26 mouse cellular contexts compared by ENCODE assay signal in the genomic region with DNA sequence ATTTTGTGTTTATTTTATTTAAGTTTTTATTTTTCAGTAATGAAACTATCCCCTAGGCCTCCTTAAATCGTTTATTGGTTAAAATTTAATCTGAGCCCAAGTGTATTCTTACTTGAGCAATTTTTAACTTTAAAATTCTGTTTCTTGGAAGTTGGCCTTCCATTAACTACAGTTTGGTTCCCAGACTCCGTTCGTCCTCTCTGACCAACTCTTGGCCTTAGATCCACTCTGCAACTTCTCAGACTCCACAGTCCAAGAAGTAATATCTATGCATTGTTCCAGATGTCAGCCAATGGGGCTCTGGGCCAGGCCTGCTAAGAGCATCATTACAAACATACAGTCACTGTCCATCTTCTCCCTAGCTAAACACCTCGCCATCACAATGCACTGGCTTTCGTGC.
DNase-seq lines count a peak whose midpoint lies in the region; ATAC-seq and TF ChIP-seq lines count a peak whose summit lies in the region.
"Had no signal": no experiment of that assay in that cellular context is flagged by ENCODE, and none has a peak within 500 bp of the region (broad histone marks: within the 10 kb centered on the region; RNA-seq: fewer than 3 reads in every experiment).

No protein-coding gene starts in this region.

- H3K9ac ChIP-seq in kidney, embryonic 16.5 days (replicated peaks; ENCODE audit: low read length) = no peak overlapping the region
- no peak overlapping the region for H3K9ac ChIP-seq in limb, embryonic 14.5 days (ENCODE audit: low read depth, low read length, severe bottlenecking)
- H3K9ac ChIP-seq in limb, embryonic 15.5 days = no peak overlapping the region
- H3K9ac ChIP-seq: embryonic facial prominence, embryonic 13.5 days; forebrain, embryonic 13.5 days; heart, embryonic 13.5 days; hindbrain, embryonic 14.5 days had no signal

- no peak overlapping the region for H3K27ac ChIP-seq in kidney, embryonic 16.5 days (ENCODE audit: low read length)
- H3K27ac ChIP-seq in limb, embryonic 14.5 days (replicated peaks; ENCODE audit: low read depth, low read length) = no peak overlapping the region
- H3K27ac ChIP-seq in limb, embryonic 10.5 days = no peak overlapping the region
- no peak overlapping the region for H3K27ac ChIP-seq in limb, embryonic 15.5 days
- H3K27ac ChIP-seq: forebrain, embryonic 10.5 days; forebrain, embryonic 13.5 days; heart, adult 2 months; heart, embryonic 10.5 days; heart, embryonic 13.5 days; hindbrain, embryonic 14.5 days had no signal

- no peaks in the 10 kb centered on the region for H3K36me3 ChIP-seq in kidney, embryonic 16.5 days (ENCODE audit: insufficient read depth, low read length)
- no peaks in the 10 kb centered on the region for H3K36me3 ChIP-seq in limb, embryonic 14.5 days (ENCODE audit: control insufficient read depth, insufficient read depth, low read length)
- no peaks in the 10 kb centered on the region for H3K36me3 ChIP-seq in limb, embryonic 10.5 days
- H3K36me3 ChIP-seq in limb, embryonic 15.5 days = no peaks in the 10 kb centered on the region
- H3K36me3 ChIP-seq: embryonic facial prominence, embryonic 13.5 days; forebrain, embryonic 10.5 days; G1E; heart, embryonic 10.5 days; heart, embryonic 13.5 days had no signal

- peak; percentile 34 for DNase-seq in kidney, adult 11 months
- no peak for DNase-seq in kidney, postnatal 4 days
- DNase-seq in kidney, adult 8-10 months = peak; percentile 28 to 48
- DNase-seq in limb, embryonic 14.5 days (ENCODE audit: low spot score) = peak; percentile 22
- DNase-seq in limb, embryonic 10.5 days (ENCODE audit: low spot score) = no peak
- DNase-seq: adrenal gland, postnatal 14 days; B cell, adult 2 months; cerebellum, adult 11 months; cerebellum, adult 2 months; cerebellum, adult 9-11 months; gastrocnemius, postnatal 10 days; gastrocnemius, postnatal 36 days; heart, adult 2 months; heart, postnatal 14 days; heart, postnatal 4 days had no signal

- no peaks in the 10 kb centered on the region for H3K27me3 ChIP-seq in kidney, embryonic 16.5 days (ENCODE audit: insufficient read depth, low read length)
- no peaks in the 10 kb centered on the region for H3K27me3 ChIP-seq in limb, embryonic 14.5 days (ENCODE audit: control insufficient read depth, insufficient read depth, low read length)
- H3K27me3 ChIP-seq in limb, embryonic 10.5 days (ENCODE audit: low read depth, poor library complexity, severe bottlenecking) = peaks cover 20% of the 10 kb centered on the region
- H3K27me3 ChIP-seq in limb, embryonic 15.5 days = peaks cover 6% of the 10 kb centered on the region; the same call in 1 of the 2 replicates
- H3K27me3 ChIP-seq: CH12.LX; embryonic facial prominence, embryonic 13.5 days; forebrain, embryonic 13.5 days; heart, embryonic 13.5 days had no signal

- TF ChIP-seq POLR2A in limb, embryonic 14.5 days (IDR thresholded peaks at IDR 0.05; ENCODE audit: borderline replicate concordance, extremely low read depth, insufficient read depth, insufficient read length) = no peak

- H3K4me1 ChIP-seq in kidney, embryonic 16.5 days (ENCODE audit: insufficient read depth, low read length) = peaks cover 10% of the 10 kb centered on the region
- H3K4me1 ChIP-seq in limb, embryonic 14.5 days (ENCODE audit: control insufficient read depth, insufficient read depth, low read length) = peaks cover 9% of the 10 kb centered on the region
- peaks cover 20% of the 10 kb centered on the region for H3K4me1 ChIP-seq in limb, embryonic 10.5 days
- H3K4me1 ChIP-seq in limb, embryonic 15.5 days = peaks cover 13% of the 10 kb centered on the region
- H3K4me1 ChIP-seq: forebrain, embryonic 10.5 days; heart, embryonic 10.5 days had no signal

- H3K4me2 ChIP-seq in kidney, embryonic 16.5 days (replicated peaks; ENCODE audit: low read depth, low read length) = no peak overlapping the region
- no peak overlapping the region for H3K4me2 ChIP-seq in limb, embryonic 14.5 days (replicated peaks; ENCODE audit: low read depth, low read length, severe bottlenecking)
- H3K4me2 ChIP-seq in limb, embryonic 15.5 days = no peak overlapping the region
- H3K4me2 ChIP-seq: embryonic facial prominence, embryonic 13.5 days; forebrain, embryonic 13.5 days; heart, embryonic 13.5 days; hindbrain, embryonic 14.5 days had no signal

- no peaks in the 10 kb centered on the region for H3K9me3 ChIP-seq in kidney, embryonic 16.5 days (ENCODE audit: low read length)
- H3K9me3 ChIP-seq in limb, embryonic 14.5 days (ENCODE audit: control insufficient read depth, low read length) = no peaks in the 10 kb centered on the region
- no peaks in the 10 kb centered on the region for H3K9me3 ChIP-seq in limb, embryonic 10.5 days (replicated peaks)
- no peaks in the 10 kb centered on the region for H3K9me3 ChIP-seq in limb, embryonic 15.5 days
- H3K9me3 ChIP-seq: embryonic facial prominence, embryonic 13.5 days; forebrain, embryonic 10.5 days; forebrain, embryonic 13.5 days; G1E; heart, embryonic 10.5 days; heart, embryonic 13.5 days had no signal

- 87% methylated on average over 5 of the region's 5 CpGs for WGBS in kidney, embryonic 16.5 days
- 71% methylated on average over 5 of the region's 5 CpGs for WGBS in limb, embryonic 14.5 days
- 93% methylated on average over 5 of the region's 5 CpGs for WGBS in limb, embryonic 10.5 days
- WGBS in limb, embryonic 15.5 days = 65% methylated on average over 5 of the region's 5 CpGs

- ATAC-seq in kidney, embryonic 16.5 days (ENCODE audit: low FRiP score, low TSS enrichment) = no peak
- ATAC-seq in limb, embryonic 14.5 days (ENCODE audit: low FRiP score, low read depth) = no peak
- ATAC-seq in limb, embryonic 15.5 days (ENCODE audit: insufficient number of reproducible peaks, low FRiP score, low TSS enrichment, low read depth) = 0 out of 2 replicates have a peak, but pooled peaks have one; percentile 44
- ATAC-seq: forebrain, embryonic 16.5 days had no signal

- H3K4me3 ChIP-seq in kidney, embryonic 16.5 days (ENCODE audit: low read length) = no peak overlapping the region
- no peak overlapping the region for H3K4me3 ChIP-seq in limb, embryonic 14.5 days (replicated peaks; ENCODE audit: low read length)
- no peak overlapping the region for H3K4me3 ChIP-seq in limb, embryonic 10.5 days
- no peak overlapping the region for H3K4me3 ChIP-seq in limb, embryonic 15.5 days
- H3K4me3 ChIP-seq: embryonic facial prominence, embryonic 13.5 days; forebrain, embryonic 10.5 days; forebrain, embryonic 13.5 days; heart, adult 2 months; heart, embryonic 10.5 days; heart, embryonic 13.5 days had no signal

Comparison
In these comparisons a context has a peak if more than half of its experiments do, and no peak if none do; other contexts are left out.
1. DNase-seq: peak in kidney, adult 11 months (single experiment), kidney, adult 8-10 months (2 of 2) and limb, embryonic 14.5 days (single experiment); none in kidney, postnatal 4 days (0 of 2) and limb, embryonic 10.5 days (single experiment).